ENCODE assay signal across 8 mouse cellular contexts in the genomic region with DNA sequence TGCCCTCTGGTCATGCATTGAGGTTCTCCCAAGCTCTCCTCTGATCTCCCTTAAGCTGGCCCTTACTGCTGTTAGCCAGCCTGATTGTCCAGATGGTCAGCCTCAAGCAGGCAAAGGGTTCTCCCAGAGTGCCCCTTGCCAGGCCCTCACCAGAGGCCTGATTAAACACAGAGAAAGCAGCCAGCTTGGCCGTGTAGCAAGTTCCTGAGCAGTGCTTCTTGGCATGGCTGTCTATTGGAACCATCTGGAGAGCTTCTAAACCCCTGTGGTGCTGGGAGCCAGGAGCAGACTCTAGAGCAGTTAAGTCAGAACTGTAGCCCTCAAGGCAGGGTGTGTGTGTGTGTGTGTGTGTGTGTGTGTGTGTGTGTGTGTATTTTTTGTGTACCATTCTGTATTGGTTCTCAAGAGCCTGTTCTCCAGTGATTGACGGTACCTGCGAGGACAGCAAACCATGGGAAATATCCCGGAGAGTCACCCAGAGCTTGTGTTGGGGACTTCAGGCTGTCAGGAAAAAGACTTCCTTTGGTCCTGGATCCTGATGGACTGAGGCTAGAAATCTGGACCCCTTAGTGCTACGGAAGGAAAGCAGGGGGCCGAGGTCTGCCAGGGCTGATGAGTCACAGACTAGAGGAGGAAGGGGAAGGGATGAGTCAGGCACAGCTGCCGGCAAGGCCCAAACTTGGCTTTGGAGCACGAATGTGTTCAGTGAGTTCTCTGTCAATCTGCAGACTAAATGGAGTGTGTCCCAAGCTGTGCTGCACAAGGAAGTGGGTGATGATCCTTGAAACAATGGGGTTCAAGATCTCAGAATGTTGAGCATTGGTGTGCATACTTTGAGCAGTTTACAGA. TPM values are rescaled to one million over a fixed set of nuclear protein-coding genes. Genes with fewer than 3 reads are reported as not detected.
DNase-seq lines count a peak whose midpoint lies in the region; ATAC-seq and TF ChIP-seq lines count a peak whose summit lies in the region.

No protein-coding gene starts in this region.

- no peak overlapping the region for H3K9ac ChIP-seq in CH12.LX (ENCODE audit: insufficient read depth, low read depth)
- H3K9ac ChIP-seq in forebrain, embryonic 16.5 days (replicated peaks; ENCODE audit: low read depth, low read length), result no peak overlapping the region

- no peaks in the 10 kb centered on the region for H3K79me2 ChIP-seq in CH12.LX (replicated peaks; ENCODE audit: control insufficient read depth, extremely low read depth, insufficient read depth, poor library complexity, severe bottlenecking)

- intact Hi-C loops in heart, postnatal 25 days (cut with DNase I), result loop anchor here (2.0 kb wide), 1 partner anchor 35 kb away; no protein-coding TSS in a partner anchor

- TF ChIP-seq POLR2A in CH12.LX (IDR thresholded peaks at IDR 0.05; ENCODE audit: low read depth, low read length), result no peak

- peaks cover 0 to under 1% of the 10 kb centered on the region in 2 experiments for H3K36me3 ChIP-seq in CH12.LX (replicated peaks in 1 of 2; ENCODE audit: control insufficient read depth in 1 of 2, insufficient read depth in 1 of 2, low read length in 1 of 2)
- no peaks in the 10 kb centered on the region for H3K36me3 ChIP-seq in forebrain, embryonic 16.5 days (ENCODE audit: control insufficient read depth, insufficient read depth)

- H3K4me2 ChIP-seq in CH12.LX (ENCODE audit: insufficient read depth, low read depth, poor library complexity, severe bottlenecking), result no peak overlapping the region
- H3K4me2 ChIP-seq in forebrain, embryonic 16.5 days (ENCODE audit: low read length), result no peak overlapping the region

- peak; percentile 37; the same call in 1 of the 2 replicates for TF ChIP-seq EP300 in CH12.LX (IDR thresholded peaks at IDR 0.05; ENCODE audit: low read length)

- H3K27me3 ChIP-seq in CH12.LX (replicated peaks), result no peaks in the 10 kb centered on the region
- no peaks in the 10 kb centered on the region for H3K27me3 ChIP-seq in forebrain, embryonic 16.5 days (replicated peaks; ENCODE audit: control insufficient read depth, insufficient read depth, low read length)

- ATAC-seq in forebrain, embryonic 16.5 days, result 0 out of 2 replicates have a peak, but pooled peaks have one; percentile 26

- H3K4me3 ChIP-seq in CH12.LX (replicated peaks in 1 of 3; ENCODE audit: low read depth in 2 of 3, low read length in 2 of 3, poor library complexity in 1 of 3), result no peak overlapping the region
- no peak overlapping the region for H3K4me3 ChIP-seq in forebrain, embryonic 16.5 days (replicated peaks; ENCODE audit: low read length)

- dilution Hi-C loops in CH12.LX (cut with MboI; ENCODE audit: extremely low pct_ligation_motif_present, extremely low pct_unique_long_range_greater_than_20kb, low sequenced_read_pairs), result no loop called here

- no peak overlapping the region for H3K27ac ChIP-seq in CH12.LX (ENCODE audit: insufficient read depth, low read depth)
- H3K27ac ChIP-seq in forebrain, embryonic 16.5 days (ENCODE audit: low read length), result 0 out of 2 replicates have a peak overlapping the region, but pooled peaks have one; percentile 12

- peaks cover 25 to 56% of the 10 kb centered on the region in 2 experiments for H3K4me1 ChIP-seq in CH12.LX (ENCODE audit: control insufficient read depth in 1 of 2, insufficient read depth in 2 of 2)
- H3K4me1 ChIP-seq in forebrain, embryonic 16.5 days (replicated peaks; ENCODE audit: control insufficient read depth, insufficient read depth, low read length), result peaks cover 4% of the 10 kb centered on the region; the same call in 1 of the 2 replicates

- peak; percentile 54 for DNase-seq in CH12.LX (ENCODE audit: extremely low read depth)
- peak; percentile 72 for DNase-seq in adrenal gland, postnatal 25 days
- DNase-seq in heart, postnatal 25 days (ENCODE audit: low spot score), result peak; percentile 80
- peak; percentile 43 to 54 for DNase-seq in layer of hippocampus, postnatal 36 days
- DNase-seq in lung, postnatal 14 days, result peak; percentile 58
- DNase-seq in skeletal muscle tissue, adult 2 months (ENCODE audit: low read depth, low spot score), result peak; percentile 78
- DNase-seq in thymus, postnatal 14 days, result no peak

- no peaks in the 10 kb centered on the region for H3K9me3 ChIP-seq in CH12.LX (replicated peaks; ENCODE audit: low read length)
- H3K9me3 ChIP-seq in forebrain, embryonic 16.5 days (ENCODE audit: control insufficient read depth, low read length), result no peaks in the 10 kb centered on the region

- no peak for TF ChIP-seq CTCF in CH12.LX (conservative IDR thresholded peaks at IDR 0.05 in 1 of 2, IDR thresholded peaks at IDR 0.05 in 1 of 2; ENCODE audit: low read depth in 2 of 2, low read length in 2 of 2)

- WGBS in forebrain, embryonic 16.5 days, result 75% methylated on average over 8 of the region's 8 CpGs

- TF ChIP-seq RAD21 in CH12.LX (IDR thresholded peaks at IDR 0.05; ENCODE audit: low read depth, low read length), result no peak

- in situ Hi-C loops in CH12.LX (cut with MboI; ENCODE audit: low pct_ligation_motif_present, low pct_unique_long_range_greater_than_20kb, low sequenced_read_pairs), result no loop called here

TF ChIP-seq in CH12.LX, 34 proteins besides CTCF, POLR2A, EP300 and RAD21 (continues in another document):
- TF ChIP-seq MYC (IDR thresholded peaks at IDR 0.05; ENCODE audit: low read depth, low read length), result no peak
- TF ChIP-seq GABPA (IDR thresholded peaks at IDR 0.05; ENCODE audit: insufficient replicate concordance, low read depth, low read length), result no peak
- no peak for TF ChIP-seq MAX (IDR thresholded peaks at IDR 0.05; ENCODE audit: low read length)
- TF ChIP-seq ZNF384 (IDR thresholded peaks at IDR 0.05; ENCODE audit: low read depth, low read length), result no peak
- 0 out of 2 replicates have a peak, but pooled peaks have one; percentile 16 for TF ChIP-seq JUND (conservative IDR thresholded peaks at IDR 0.05; ENCODE audit: low read depth, low read length)
- no peak for TF ChIP-seq TBP (conservative IDR thresholded peaks at IDR 0.05; ENCODE audit: low read depth, low read length)
- no peak for TF ChIP-seq PAX5 (IDR thresholded peaks at IDR 0.05; ENCODE audit: low read length)
- TF ChIP-seq E2F4 (IDR thresholded peaks at IDR 0.05; ENCODE audit: insufficient replicate concordance, low read depth, low read length), result no peak
- no peak for TF ChIP-seq ZC3H11A (IDR thresholded peaks at IDR 0.05; ENCODE audit: low read depth, low read length)
- peak; percentile 71 for TF ChIP-seq ETS1 (conservative IDR thresholded peaks at IDR 0.05; ENCODE audit: low read depth, low read length)
- TF ChIP-seq IRF4 (IDR thresholded peaks at IDR 0.05; ENCODE audit: low read depth, low read length), result no peak
- no peak for TF ChIP-seq USF1 (IDR thresholded peaks at IDR 0.05; ENCODE audit: low read depth, low read length)
- no peak for TF ChIP-seq KAT2A (IDR thresholded peaks at IDR 0.05; ENCODE audit: insufficient replicate concordance, low read length)
- TF ChIP-seq MAZ (IDR thresholded peaks at IDR 0.05; ENCODE audit: low read depth, low read length), result no peak
- TF ChIP-seq NRF1 (IDR thresholded peaks at IDR 0.05; ENCODE audit: low read depth, low read length), result no peak
- TF ChIP-seq SIN3A (IDR thresholded peaks at IDR 0.05; ENCODE audit: low read length), result no peak
- no peak for TF ChIP-seq RCOR1 (conservative IDR thresholded peaks at IDR 0.05; ENCODE audit: low read depth, low read length)
- TF ChIP-seq MXI1 (IDR thresholded peaks at IDR 0.05; ENCODE audit: low read depth, low read length), result no peak
- TF ChIP-seq TCF12 (IDR thresholded peaks at IDR 0.05; ENCODE audit: low read depth, low read length), result 0 out of 2 replicates have a peak, but pooled peaks have one; percentile 27
- no peak for TF ChIP-seq MEF2A (IDR thresholded peaks at IDR 0.05; ENCODE audit: borderline replicate concordance, low read depth, low read length)

RNA-seq across cellular contexts. Expression of a gene that starts 18.2 kb away (rescaled TPM):
- total RNA-seq in CH12.LX (2012; rRNA removed) (not detected in 2 replicates), CH12.LX (2014; rRNA removed) (not detected in 2 replicates)
- not detected in 2 replicates for polyA plus RNA-seq in CH12.LX (2012; ENCODE audit: insufficient read length, low read depth)
- total RNA-seq in adrenal gland, postnatal 25 days (2021), result 0.46 TPM in 1 of 2 replicates, not detected in the other
- 0.30 and 0.51 TPM in 2 replicates for polyA plus RNA-seq in forebrain, embryonic 16.5 days (2015; fragmentation: Nextera tagmentation; extraction: Ambion mirVana)
- total RNA-seq in heart, postnatal 25 days (2021), result not detected
- total RNA-seq in layer of hippocampus, postnatal 36 days (2021), result not detected

RNA-seq across cellular contexts. Expression of a gene that starts 27.8 kb away (rescaled TPM):
- not detected in 2 replicates for total RNA-seq in CH12.LX (2012; rRNA removed)
- total RNA-seq in CH12.LX (2014; rRNA removed), result not detected in 2 replicates
- not detected in 2 replicates for polyA plus RNA-seq in CH12.LX (2012; ENCODE audit: insufficient read length, low read depth)
- total RNA-seq in adrenal gland, postnatal 25 days (2021), result 4.5 and 5.2 TPM in 2 replicates
- 0.66 and 0.82 TPM in 2 replicates for polyA plus RNA-seq in forebrain, embryonic 16.5 days (2015; fragmentation: Nextera tagmentation; extraction: Ambion mirVana)
- total RNA-seq in heart, postnatal 25 days (2021), result 1 to 10 TPM; 1.1 to 1.7 TPM
- total RNA-seq in layer of hippocampus, postnatal 36 days (2021), result 1 to 10 TPM; 5.8 to 8.7 TPM

RNA-seq across cellular contexts. Expression of a gene that starts 34.4 kb away (rescaled TPM):
- total RNA-seq in CH12.LX (2012; rRNA removed) (not detected in 2 replicates), CH12.LX (2014; rRNA removed) (not detected in 2 replicates)
- not detected in 2 replicates for polyA plus RNA-seq in CH12.LX (2012; ENCODE audit: insufficient read length, low read depth)
- total RNA-seq in adrenal gland, postnatal 25 days (2021), result 0.67 and 1.1 TPM in 2 replicates
- polyA plus RNA-seq in forebrain, embryonic 16.5 days (2015; fragmentation: Nextera tagmentation; extraction: Ambion mirVana), result not detected in 2 replicates
- not detected for total RNA-seq in heart, postnatal 25 days (2021)
- total RNA-seq in layer of hippocampus, postnatal 36 days (2021), result 1 to 10 TPM; 2.0 to 2.8 TPM

RNA-seq across cellular contexts. Expression of a gene that starts 36.1 kb away (rescaled TPM):
- 3.1 and 3.6 TPM in 2 replicates for total RNA-seq in CH12.LX (2012; rRNA removed)
- 3.1 and 3.4 TPM in 2 replicates for total RNA-seq in CH12.LX (2014; rRNA removed)
- polyA plus RNA-seq in CH12.LX (2012; ENCODE audit: insufficient read length, low read depth), result 5.5 and 5.8 TPM in 2 replicates
- total RNA-seq in adrenal gland, postnatal 25 days (2021), result 15.2 and 18.2 TPM in 2 replicates
- polyA plus RNA-seq in forebrain, embryonic 16.5 days (2015; fragmentation: Nextera tagmentation; extraction: Ambion mirVana), result 8.0 and 8.7 TPM in 2 replicates
- total RNA-seq in heart, postnatal 25 days (2021), result 10 to 100 TPM; 22.3 to 23.8 TPM
- 10 to 100 TPM; 13.4 to 14.5 TPM for total RNA-seq in layer of hippocampus, postnatal 36 days (2021)

RNA-seq across cellular contexts. Expression of a gene that starts 36.7 kb away (rescaled TPM):
- 26.2 and 32.1 TPM in 2 replicates for total RNA-seq in CH12.LX (2012; rRNA removed)
- 34.4 and 43.3 TPM in 2 replicates for total RNA-seq in CH12.LX (2014; rRNA removed)
- polyA plus RNA-seq in CH12.LX (2012; ENCODE audit: insufficient read length, low read depth), result 36.5 and 46.3 TPM in 2 replicates
- total RNA-seq in adrenal gland, postnatal 25 days (2021), result 19.0 and 31.0 TPM in 2 replicates
- 35.0 and 39.4 TPM in 2 replicates for polyA plus RNA-seq in forebrain, embryonic 16.5 days (2015; fragmentation: Nextera tagmentation; extraction: Ambion mirVana)
- 10 to 100 TPM; 13.2 to 17.2 TPM for total RNA-seq in heart, postnatal 25 days (2021)
- 10 to 100 TPM; 31.8 to 37.0 TPM for total RNA-seq in layer of hippocampus, postnatal 36 days (2021)
